Mouse (Mus musculus): ENCODE measurements at regions not wholly inside any gene's neighbourhood (a gene's known extent, or its start where the extent isn't known, plus 50 kb on each side); places are given as distances from the start of the nearest gene placed in this dataset.
A peak's percentile ranks its signal among the peaks of the same experiment; 100 is the strongest.

- DNase-seq (ENCODE audit: low read depth, low spot score) = no peak
Measured at GRCm38 (mm10) chr5:64643584-64643983, 159.6 kb upstream of the Klf3 start.

GRCm38 (mm10) chr5:64647417-64648125, 155.6 kb upstream of the Klf3 start:
- DNase-seq (ENCODE audit: low read depth, low spot score) = no peak

DNA sequence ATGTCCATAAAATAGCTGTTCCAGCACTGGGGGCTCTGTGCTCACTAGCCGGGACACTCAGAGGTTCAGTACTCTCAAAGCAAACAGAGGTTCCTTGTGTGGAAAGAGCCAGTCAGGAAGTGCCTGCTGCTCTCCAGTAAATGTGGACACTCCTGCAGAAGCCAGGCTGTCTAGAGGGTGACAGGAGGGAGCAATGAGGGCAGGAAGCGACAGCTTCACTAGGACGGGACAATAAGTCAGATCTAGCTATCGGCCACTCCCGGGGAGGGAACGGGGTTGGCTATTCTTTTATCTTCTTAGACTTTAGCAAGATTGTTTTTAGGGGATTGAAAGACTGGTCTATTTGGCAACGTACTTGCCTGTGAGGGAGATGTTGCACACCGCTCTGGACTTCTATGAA, 154.7 kb upstream of the Klf3 start:
- no peak for DNase-seq (ENCODE audit: low read depth, low spot score)

DNA sequence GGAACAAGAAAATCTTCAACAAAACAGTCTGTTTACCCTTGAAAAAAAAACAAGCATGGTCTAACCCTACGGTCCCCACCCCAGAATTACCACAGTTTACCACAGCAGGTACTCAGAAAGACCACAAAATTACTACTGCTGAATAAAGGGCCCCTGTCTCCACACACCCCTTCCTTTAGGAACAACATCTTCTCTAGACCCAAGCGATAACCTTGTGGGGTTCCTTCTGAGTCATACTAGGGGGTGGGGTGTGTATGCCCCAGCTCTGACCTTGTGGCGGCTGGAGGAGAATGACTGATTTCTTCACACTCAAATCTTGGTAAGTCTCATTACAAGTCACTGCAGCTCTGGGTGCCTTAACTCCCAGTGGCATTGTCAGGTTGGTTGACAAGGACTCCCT, 151.8 kb upstream of the Klf3 start:
- DNase-seq (ENCODE audit: low read depth, low spot score) = peak; percentile 64

- DNase-seq (ENCODE audit: low read depth, low spot score) = no peak
Measured at GRCm38 (mm10) chr5:64653764-64654163, 149.4 kb upstream of the Klf3 start.

- DNase-seq (ENCODE audit: low read depth, low spot score) = no peak
Measured at GRCm38 (mm10) chr5:64655286-64655685, 147.9 kb upstream of the Klf3 start.

GRCm38 (mm10) chr5:64661959-64662358, 141.2 kb upstream of the Klf3 start:
- DNase-seq (ENCODE audit: low read depth, low spot score) = peak; percentile 34

DNA sequence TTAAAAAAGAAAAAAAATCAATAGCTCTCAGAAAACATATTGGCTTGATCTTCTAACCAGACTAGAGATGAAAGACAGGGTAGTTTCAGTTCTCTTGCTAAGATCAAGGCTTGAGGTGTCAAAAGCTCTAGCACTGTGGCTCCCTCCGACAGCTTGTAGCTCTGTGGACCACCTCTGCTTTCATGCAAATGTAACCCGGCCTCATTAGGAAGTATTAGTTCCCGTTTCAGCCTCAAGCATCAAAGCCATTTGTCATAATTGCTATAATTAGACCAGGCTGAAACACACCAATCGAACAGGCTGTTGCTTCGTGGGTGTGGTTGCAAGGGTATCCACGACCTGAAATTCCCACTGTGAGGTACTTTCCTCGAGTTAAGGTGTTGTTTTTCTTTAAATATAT, 140.7 kb upstream of the Klf3 start:
- DNase-seq (ENCODE audit: low read depth, low spot score) = peak; percentile 52

DNA sequence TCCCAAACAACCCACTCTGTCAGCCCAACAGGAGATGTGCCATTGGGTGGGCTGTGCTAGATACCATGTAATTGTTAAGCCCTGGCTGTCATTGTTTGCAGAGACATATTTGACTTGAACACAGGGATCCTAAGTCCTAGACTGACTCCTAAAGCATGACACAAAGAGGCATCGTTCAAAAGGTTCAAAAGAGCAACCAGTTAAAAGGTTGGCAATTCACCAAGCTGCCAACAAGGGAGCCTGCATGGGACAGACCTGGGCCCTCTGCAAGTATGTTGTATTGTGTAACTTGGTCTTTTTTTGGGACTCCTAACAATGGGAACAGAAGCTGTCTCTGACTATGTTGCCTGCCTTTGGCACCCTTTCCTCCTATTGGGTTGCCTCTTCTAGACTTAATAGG, 139.4 kb upstream of the Klf3 start:
- no peak for DNase-seq (ENCODE audit: low read depth, low spot score)

DNA sequence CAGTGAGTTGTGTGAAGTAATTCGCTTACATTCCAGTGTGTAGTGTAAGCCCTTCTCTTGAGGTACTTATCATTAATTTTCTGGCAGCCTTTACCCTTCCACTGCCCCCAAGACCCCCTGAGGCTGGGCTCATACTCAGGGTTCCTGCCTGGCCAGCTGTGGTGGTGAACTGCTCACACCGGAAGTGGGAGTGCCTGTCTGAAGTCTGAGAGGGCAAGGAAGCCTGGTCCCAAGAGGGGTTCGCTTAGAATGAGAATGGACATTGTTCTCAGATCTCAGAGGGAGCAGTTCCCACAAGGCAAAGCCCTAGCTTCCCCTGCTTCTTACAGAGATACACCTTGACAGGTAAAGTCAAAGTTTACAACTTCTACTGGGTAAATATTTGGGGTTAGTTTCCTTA, 138.1 kb upstream of the Klf3 start:
- DNase-seq (ENCODE audit: low read depth, low spot score) = no peak

GRCm38 (mm10) chr5:64666256-64666655, 136.9 kb upstream of the Klf3 start:
- DNase-seq (ENCODE audit: low read depth, low spot score) = no peak

GRCm38 (mm10) chr5:64667053-64667452, 136.1 kb upstream of the Klf3 start:
- no peak for DNase-seq (ENCODE audit: low read depth, low spot score)

- no peak for DNase-seq (ENCODE audit: low read depth, low spot score)
Measured at GRCm38 (mm10) chr5:64673861-64674260, 129.3 kb upstream of the Klf3 start.

GRCm38 (mm10) chr5:64676214-64676945, 126.8 kb upstream of the Klf3 start:
- peak; percentile 70 for DNase-seq (ENCODE audit: low read depth, low spot score)

DNA sequence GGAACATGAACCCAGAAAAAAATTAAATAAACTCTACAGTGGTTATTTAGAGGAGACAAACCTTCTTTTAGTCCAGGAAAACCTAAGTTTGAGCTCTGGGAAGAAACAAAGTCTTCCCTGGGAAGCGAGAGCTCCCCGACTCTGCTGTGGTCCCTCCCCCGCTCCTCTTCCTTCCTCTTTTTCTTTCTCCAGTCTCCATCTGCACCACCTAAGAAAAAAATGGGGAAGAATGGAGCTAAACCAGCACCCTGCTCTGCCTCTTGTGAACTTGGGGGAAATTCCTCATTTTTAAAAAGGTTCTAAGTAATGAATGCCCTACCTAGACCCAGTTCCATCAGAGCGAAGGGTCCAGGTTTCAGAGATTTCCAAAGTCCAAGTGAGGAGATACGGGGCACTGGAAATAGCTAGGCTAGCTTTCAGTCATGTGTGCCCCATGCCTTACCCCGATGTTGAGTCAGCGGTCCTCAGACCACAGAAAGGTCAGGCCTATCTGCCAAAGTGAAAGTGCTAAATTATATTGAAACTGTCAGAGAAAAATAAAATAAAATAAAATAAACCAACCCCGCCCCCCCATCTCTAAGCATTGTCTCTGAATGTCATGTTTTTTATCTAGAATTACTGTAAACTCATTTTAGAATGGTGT, 126.1 kb upstream of the Klf3 start:
- peak; percentile 34 for DNase-seq (ENCODE audit: low read depth, low spot score)

- DNase-seq (ENCODE audit: low read depth, low spot score) = peak; percentile 46
Measured at GRCm38 (mm10) chr5:64678706-64679105, 124.5 kb upstream of the Klf3 start.

DNA sequence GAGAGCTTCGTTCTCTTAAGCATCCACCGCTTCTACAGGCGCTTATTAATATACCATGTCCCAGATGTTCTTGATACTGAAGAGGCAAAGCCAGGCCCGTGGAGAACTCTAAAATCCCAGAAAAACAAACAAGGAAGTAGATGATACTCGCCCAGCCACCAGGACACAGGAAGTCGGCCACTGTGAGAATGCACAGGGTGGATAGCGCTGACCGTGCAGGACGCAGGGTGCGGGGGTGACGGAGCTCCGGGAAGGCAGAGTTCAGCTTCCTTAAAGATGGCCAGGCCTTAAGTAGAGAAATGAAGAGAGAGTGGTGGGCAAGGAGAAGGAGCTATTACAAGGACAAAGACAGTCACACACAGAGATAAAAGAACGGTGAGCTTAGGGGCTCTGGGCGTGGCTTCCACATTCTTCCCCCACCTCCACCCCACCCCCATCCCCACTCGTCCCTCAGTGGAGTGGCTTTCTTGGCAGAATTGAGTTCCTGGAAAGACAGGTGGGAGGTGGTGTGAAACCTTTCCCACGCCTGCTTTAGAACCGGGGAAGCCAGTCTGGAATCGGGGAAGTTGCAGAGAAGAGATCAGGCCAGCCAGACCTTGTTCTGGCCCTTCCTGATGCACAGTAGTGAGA, 123.1 kb upstream of the Klf3 start:
- DNase-seq (ENCODE audit: low read depth, low spot score) = no peak

GRCm38 (mm10) chr5:64681161-64681560, 122.0 kb upstream of the Klf3 start:
- peak; percentile 51 for DNase-seq (ENCODE audit: low read depth, low spot score)

GRCm38 (mm10) chr5:64682326-64682845, 120.8 kb upstream of the Klf3 start:
- DNase-seq (ENCODE audit: low read depth, low spot score) = peak; percentile 41

DNA sequence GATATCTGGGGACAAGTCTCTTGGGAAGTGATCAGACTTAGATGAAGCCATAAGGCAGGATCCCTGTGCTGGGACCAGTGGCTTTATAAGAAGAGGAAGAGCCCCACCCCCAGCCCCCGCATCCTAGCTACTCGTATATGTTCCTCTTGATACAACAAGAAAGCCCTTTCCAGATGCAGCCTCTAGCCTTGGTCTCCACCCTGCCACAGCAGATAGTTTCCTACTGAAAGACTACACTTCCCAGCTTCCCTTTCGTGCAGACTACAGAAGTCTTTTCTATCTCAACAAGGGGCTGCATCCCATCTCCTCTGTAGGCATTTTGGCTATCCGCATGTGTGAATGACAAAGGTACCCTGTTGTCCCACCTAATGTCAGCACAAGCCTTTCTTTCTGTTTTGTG, 119.8 kb upstream of the Klf3 start:
- DNase-seq (ENCODE audit: low read depth, low spot score) = no peak

GRCm38 (mm10) chr5:64684275-64684674, 118.9 kb upstream of the Klf3 start:
- DNase-seq (ENCODE audit: low read depth, low spot score) = peak; percentile 74

DNA sequence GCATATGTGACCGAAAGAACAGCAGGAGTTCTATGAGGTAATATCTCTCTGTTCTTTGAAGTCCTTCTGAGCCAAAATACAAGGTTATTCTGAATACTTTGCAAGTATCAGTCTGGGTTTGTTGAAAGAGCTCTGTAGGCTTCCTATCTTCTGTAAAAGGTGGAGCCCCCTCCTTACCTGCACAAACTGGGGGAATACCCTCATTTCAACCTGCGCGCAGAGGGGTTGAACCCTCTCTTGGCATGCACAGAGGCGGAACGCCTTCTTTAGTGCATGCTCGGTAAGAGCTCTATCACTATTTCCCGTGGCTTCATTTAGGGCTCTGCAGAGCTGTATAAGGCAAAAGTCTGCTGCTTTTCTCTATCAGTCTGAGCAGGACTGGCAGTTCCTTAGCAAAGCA, 113.0 kb upstream of the Klf3 start:
- peak; percentile 55 for DNase-seq (ENCODE audit: low read depth, low spot score)
